Mouse (Mus musculus): ENCODE results near the gene Map2k2. TPM values are rescaled to one million over a fixed set of nuclear protein-coding genes. Genes with fewer than 3 reads are reported as not detected.

The Map2k2 gene
- total RNA-seq, 1 experiment from 2014 or later = 56.2 TPM

DNA sequence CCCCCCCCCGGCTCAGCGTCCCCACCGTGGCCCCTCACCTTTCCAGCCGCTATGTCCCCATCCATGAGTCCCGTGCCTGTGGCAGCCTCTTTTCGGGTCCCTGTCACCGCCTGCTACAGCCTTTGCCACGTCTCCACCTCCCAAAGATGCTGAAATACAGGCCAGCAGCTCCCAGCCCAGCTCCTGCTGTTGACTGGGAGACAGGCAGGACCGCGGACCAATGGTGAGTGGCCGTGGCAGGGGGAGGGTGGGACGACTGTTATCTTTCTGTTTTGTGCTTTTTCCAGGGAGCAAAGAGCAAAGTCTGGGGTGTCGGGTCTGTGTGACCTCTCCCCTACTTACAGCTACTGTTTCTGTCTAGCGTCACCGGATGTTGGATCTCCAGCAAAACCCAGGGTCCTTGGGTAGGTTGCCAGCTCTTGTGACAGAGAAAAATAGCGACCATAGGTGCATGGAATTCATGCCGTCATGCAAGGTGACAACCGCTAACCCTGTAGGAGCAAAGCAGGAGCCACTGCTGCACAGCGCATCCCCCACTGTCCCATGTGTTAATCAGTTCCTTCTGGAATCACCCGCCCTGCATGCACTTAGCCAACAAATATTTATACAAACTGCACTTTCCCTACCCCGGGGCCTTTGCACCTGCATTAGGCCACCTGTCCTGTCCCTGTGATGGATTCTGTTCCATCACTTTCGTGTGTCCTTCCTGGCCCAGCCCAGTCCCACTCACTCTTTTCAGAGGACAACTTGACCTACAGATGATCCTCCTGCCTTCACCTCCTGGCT is 13.1 kb upstream of the Map2k2 start:
- 0 out of 2 replicates have a peak, but pooled peaks have one; percentile 34 for ATAC-seq (replicated peaks; ENCODE audit: low read depth, poor library complexity, severe bottlenecking)

DNA sequence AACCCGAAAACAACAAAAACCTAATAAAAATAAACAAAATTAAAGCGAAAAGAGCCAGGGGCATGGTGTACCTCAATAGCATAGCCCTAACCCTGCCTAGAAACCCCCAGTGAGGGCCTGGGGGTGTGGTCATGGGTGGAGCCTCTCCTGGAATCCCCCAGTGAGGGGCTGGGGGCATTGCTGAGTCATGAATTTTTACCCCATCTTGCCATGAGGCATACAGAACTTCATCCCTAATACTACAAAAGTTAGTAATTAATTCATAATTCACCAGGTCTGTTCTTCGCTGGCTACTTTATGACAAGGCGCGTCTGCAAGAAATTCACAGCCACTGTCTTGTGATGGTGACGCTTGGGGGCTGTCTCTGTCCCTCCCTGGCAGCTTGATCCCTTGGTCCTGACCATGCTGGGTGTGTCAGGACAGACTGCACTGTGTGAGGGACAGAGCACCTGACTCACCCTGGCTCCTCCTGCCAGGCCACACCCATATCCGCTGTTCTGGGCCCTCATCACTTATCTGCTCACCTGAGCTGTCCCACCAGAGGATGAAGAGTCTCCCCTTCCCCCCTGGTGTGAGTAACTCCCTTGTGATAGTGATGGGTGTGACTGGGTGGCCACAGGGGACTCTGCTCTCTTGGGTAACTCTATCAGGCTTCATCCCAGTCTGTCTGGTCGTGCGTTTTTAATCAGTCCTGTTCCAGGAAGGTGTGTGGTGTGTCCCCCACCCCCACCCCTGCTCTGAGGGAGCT is 10.6 kb upstream of the Map2k2 start:
- no peak for ATAC-seq (replicated peaks; ENCODE audit: low read depth, poor library complexity, severe bottlenecking)

DNA sequence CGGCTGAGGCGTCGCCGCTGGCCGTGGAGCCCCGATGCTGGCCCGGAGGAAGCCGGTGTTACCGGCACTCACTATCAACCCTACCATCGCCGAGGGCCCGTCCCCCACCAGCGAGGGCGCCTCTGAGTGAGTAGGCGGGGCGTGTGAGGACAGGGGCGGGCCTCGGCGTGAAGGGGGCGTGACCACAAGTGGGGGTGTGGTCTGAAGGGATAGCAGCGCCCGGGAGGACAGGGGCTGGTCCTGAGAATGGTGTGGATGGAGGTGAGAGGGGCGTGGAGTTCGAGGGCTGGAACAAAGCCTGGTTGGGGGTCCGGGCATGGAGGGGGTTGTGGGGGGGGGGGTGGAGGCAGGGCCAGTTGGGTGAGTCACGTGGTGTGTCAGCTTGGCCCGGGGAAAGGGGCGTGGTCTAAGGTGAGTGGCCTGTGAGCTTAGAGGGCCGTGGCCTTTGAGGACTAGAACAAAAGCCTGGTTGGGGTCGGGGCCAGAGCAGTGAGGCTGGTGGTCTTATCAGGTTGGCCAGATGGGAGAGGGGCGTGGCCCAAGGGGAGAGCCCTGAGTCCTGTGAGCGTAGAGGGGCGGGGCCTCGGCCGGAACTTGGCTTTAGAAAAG is 502 bp downstream of the Map2k2 start:
- peak; percentile 78 for ATAC-seq (replicated peaks; ENCODE audit: low read depth, poor library complexity, severe bottlenecking)

DNA sequence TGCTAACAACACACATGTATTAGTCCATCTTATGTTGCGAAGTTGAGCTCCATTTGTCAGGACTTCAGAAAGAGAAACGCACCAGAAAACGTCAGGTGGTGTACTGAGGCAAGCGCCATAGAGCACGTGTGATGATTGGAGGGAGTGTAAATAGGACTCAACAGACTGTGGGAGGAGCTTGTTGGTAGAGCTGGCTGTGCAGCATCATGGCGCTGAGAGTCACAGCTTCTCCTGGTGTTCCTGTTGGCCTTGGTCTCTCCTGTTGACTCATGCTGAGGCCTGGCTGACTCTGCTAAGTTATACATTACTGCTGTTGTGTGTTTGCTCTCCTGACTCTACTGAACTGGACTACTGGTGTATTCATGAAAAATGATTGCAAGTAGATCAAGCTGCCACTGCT is 7.2 kb downstream of the Map2k2 start:
- ATAC-seq (replicated peaks; ENCODE audit: low read depth, poor library complexity, severe bottlenecking) = no peak

DNA sequence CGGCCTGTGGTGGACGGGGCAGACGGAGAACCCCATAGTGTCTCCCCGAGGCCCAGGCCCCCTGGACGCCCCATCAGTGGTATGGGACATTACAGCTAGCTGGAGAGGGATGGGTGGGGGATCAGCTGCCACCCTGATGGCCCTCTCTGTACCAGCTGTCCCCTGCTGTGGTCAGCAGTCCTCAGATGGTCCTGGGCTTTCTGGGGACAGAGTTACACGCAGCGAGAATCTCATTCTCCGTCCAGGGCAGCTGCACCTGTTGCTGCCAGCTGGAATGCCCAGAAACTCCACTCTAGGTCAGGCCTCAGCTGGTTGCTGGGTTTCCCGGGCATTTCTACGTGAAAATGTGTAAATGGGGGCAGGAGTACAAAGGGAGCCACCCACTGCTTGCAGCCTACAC is 13.9 kb downstream of the Map2k2 start:
- no peak for ATAC-seq (replicated peaks; ENCODE audit: low read depth, poor library complexity, severe bottlenecking)

DNA sequence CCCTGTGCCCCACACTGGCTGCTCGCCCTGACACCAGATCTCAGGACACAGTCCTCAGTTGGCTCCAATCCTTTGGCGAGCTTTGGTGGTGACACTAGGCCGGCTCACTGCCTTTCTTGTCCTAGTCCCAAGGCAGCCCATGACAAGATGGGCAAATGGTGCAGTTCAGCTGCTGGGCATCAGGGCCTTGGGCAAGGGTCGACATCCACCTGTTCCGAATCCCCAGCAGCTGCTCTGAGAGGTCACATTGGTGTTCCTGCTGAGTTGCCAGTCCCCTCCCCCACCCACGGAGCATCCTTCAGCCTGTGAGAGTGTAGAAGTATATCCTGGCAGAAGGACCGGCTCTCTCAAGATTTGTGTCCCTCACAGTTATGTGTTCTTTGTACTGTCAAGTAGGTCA is 14.9 kb downstream of the Map2k2 start:
- no peak for ATAC-seq (replicated peaks; ENCODE audit: low read depth, poor library complexity, severe bottlenecking)

DNA sequence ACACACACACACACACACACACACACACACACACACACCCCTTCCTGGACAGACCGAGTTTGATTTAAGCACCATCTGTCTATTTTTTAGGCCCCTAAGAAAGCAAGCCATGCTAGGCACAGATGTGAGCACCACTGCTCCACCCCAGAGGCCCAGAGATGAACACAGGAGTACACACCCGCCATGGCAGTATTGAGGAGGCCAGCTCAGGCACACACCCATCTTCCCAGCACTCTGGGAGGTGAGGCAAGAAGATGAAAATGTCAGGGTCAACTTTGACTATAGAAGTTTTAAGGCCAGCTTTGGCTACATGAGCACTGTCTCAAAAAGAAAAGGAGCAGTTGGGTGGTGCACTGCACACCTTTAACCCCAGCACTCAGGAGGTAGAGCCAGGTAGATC is 17.2 kb downstream of the Map2k2 start:
- ATAC-seq (replicated peaks; ENCODE audit: low read depth, poor library complexity, severe bottlenecking) = no peak

GRCm38 (mm10) chr10:81123500-81123899 is 17.8 kb downstream of the Map2k2 start:
- ATAC-seq (replicated peaks; ENCODE audit: low read depth, poor library complexity, severe bottlenecking) = no peak

- peak; percentile 37 for ATAC-seq (replicated peaks; ENCODE audit: low read depth, poor library complexity, severe bottlenecking)
Measured at GRCm38 (mm10) chr10:81134181-81134587, 28.5 kb downstream of the Map2k2 start.

DNA sequence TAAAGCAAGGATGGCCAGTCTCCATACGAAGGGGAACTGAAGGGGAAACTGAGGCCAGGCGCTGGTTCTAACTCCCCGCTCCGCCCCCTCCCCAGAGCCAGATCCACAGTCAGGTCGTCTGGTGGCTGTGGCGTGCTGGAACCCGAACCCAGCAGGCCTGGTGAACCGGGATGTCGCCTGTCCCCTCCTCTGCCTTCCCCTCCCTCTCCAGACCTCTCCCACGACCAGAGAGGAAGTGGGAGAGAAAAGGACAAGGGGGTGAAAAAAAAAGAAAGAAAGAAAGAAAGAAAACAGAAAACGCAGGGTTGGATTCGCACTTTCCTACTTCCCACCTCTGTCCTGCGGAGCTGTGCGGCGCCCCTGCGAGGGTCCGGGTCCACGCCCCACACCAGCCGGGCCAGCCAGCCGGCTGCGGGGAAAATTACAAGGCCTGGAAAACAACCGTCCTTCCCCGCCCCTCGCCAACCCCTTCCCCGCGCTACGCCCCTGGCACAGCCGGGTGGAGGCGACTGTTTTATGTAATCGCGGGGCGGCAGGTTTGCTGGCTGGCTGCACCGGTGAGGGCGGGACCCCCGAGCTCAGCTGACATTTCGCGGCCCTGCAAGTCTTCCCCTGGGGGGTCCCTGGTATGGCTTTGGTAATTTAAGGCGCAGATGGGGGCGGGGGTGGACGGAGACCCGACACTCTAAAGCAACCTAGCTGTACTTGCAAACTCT is 29.4 kb downstream of the Map2k2 start, which contains the start of gene Zbtb7a:
Gene Zbtb7a (plus strand): TSS at position 255 of the 716 bp plus-strand sequence.
- ATAC-seq (replicated peaks; ENCODE audit: low read depth, poor library complexity, severe bottlenecking) = no peak

DNA sequence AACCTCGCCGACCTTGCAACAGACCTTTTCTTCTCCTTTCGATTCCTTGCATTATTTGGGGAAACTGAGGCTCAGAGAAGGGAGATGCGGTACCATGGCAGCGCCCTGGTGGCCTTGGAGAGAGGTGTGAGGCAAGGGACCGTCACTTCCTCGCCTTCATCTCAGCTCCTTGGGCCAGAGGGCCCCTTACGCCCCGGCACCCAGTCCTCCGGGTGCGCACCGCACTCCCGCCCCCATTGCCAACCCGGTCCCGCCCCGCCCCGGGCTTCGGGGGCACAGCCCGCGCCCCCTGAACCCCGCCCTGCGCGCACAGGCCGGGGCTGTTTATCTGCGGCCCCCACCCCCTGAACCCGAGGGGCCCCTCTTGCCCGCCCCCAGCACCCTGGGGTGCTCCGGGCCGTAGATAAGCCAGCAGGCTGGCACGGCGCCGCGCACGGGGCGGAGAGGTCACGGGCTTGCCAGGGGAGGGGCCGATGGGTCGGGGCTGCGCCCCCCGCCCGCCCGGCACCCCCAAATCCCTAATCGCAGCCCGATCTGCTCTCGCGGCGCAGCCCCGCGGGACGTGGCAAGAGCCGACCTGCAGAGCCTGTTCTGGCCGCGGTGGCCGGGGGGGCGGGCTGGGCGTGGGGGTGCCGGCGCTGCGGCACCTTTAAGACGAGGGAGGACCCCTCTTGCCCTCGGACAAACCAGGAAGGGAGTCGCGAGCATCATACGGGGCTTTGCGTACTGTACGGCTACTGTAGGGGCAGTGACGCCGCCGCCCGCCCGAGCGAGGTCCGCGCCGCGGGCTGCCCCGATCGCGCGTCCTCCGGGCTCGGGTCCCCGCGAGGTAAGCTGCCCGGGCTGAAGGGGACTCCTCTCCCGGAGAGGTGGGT is 30.4 kb downstream of the Map2k2 start:
- ATAC-seq (replicated peaks; ENCODE audit: low read depth, poor library complexity, severe bottlenecking) = peak; percentile 13

DNA sequence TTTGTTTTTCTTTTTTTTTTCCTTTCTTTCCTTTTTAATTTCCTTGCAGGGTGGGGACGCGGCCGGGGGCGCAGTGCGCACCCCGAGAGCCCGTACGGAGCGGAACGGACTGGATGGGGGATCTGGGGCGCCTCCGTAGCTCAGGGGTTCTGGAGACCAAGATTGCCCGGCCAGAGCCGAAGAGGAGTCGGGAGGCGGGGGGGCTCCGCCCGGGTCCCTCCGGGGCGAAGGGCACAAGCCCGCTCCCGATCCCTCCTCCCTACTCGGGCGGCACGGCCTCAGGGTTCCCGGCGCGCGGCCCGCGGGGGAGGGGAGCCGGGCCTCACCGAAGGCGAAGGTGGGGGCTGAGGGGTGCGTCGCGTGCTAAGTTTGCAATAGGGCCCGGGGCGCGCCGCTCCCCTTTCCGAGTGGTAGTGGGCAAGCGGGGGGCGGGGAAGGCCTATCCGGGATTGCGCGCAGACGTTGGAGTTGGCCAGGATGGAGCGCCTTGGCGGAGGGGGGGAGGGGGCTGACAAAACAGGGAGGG is 31.1 kb downstream of the Map2k2 start:
- ATAC-seq (replicated peaks; ENCODE audit: low read depth, poor library complexity, severe bottlenecking) = no peak

- ATAC-seq (replicated peaks; ENCODE audit: low read depth, poor library complexity, severe bottlenecking) = peak; percentile 72
Measured at GRCm38 (mm10) chr10:81137252-81138130, 31.8 kb downstream of the Map2k2 start.

- ATAC-seq (replicated peaks; ENCODE audit: low read depth, poor library complexity, severe bottlenecking) = peak; percentile 2; the same call in 1 of the 2 replicates
Measured at GRCm38 (mm10) chr10:81138131-81138782, 32.5 kb downstream of the Map2k2 start.

DNA sequence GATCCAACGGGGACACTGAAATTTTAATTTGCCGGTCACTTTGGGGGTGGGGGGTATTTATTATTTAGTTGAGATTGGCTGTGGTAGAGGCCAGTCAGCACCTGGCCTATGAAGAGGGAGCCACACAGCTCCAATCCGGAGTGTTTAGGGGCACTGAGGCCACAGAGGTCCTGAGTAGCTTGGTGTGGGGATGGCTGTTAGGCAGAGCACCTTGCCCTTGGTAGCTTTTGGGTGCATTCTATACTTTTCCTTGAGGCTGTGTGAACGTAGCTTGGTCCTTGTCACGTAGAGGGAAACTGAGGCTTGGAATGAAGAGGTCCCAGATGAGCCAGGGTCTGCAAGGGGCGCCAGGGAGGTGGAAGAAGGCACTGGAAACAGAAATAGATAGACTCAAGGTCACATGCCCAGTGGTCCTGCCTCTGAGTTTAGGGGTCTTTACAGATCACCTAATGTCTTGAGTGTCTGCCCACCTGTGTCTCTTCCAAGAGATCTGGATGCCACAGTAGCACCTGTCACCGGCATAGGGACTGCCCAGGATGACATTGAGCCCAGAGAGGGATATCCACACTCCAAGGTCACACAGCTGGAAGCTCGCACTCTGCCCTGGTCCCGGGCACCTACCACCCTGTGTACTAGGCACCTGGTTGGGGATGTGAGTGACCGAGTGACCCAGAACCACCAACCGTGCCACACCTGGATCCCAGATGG is 33.3 kb downstream of the Map2k2 start:
- ATAC-seq (replicated peaks; ENCODE audit: low read depth, poor library complexity, severe bottlenecking) = no peak

DNA sequence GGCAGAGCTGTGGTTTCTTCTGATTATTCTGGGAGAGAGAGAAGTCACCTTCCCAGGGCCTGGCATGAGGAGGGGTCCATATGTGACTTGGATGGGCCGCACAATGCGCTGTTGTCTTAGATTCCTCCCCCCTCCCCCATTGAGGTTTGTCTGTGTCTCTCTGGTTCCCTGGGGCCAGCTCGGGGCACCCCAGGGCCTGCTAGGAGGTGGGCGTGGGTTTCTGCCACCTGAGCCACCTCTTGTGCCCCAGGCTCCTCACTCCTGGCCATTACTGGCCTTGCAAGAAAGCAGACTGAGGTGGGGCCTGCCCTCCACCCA is 33.8 kb downstream of the Map2k2 start:
- no peak for ATAC-seq (replicated peaks; ENCODE audit: low read depth, poor library complexity, severe bottlenecking)

GRCm38 (mm10) chr10:81140005-81140404 is 34.3 kb downstream of the Map2k2 start:
- no peak for ATAC-seq (replicated peaks; ENCODE audit: low read depth, poor library complexity, severe bottlenecking)
